Mouse (Mus musculus) thymus, adult 2 months (tissue): ENCODE measurements around the gene Tmem259. TPM values are rescaled to one million over a fixed set of nuclear protein-coding genes. Genes with fewer than 3 reads are reported as not detected.

Experiments
- DNase-seq: peaks from one replicate; pipeline ENCODE4 v3.0.0; 2021
- H3K27ac ChIP-seq: fragments of 200-500 bp; 2 replicates; pipeline ENCODE4 v1.5.1; 2012; ENCODE audit warnings: low read length, control low read depth; ENCODE audit not compliant: control insufficient read depth, insufficient read depth
- H3K27me3 ChIP-seq: fragments of 200-500 bp; 2 replicates; pipeline ENCODE4 v1.6.1; 2012; ENCODE audit warnings: mild to moderate bottlenecking, low read length, moderate library complexity, mixed read lengths; ENCODE audit not compliant: control insufficient read depth, insufficient read depth
- H3K36me3 ChIP-seq: fragments of 200-500 bp; 2 replicates; pipeline ENCODE4 v1.6.1; 2012; ENCODE audit warnings: mild to moderate bottlenecking, low read length, moderate library complexity; ENCODE audit not compliant: control insufficient read depth, insufficient read depth
- H3K4me1 ChIP-seq: fragments of 200-500 bp; replicated peaks from 2 replicates; pipeline ENCODE4 v1.6.1; 2012; ENCODE audit warnings: low read length; ENCODE audit not compliant: control insufficient read depth, insufficient read depth
- H3K4me3 ChIP-seq: fragments of 200-500 bp; 2 replicates; pipeline ENCODE4 v1.5.1; 2012; ENCODE audit warnings: mild to moderate bottlenecking, low read length, control low read depth, moderate library complexity; ENCODE audit not compliant: control insufficient read depth, insufficient read depth
- CTCF ChIP-seq: fragments of 200-500 bp; IDR thresholded peaks from 2 replicates; pipeline ENCODE4 v1.5.1; 2012; ENCODE audit warnings: mild to moderate bottlenecking, control low read depth, low read length, moderate library complexity, borderline replicate concordance; ENCODE audit not compliant: control insufficient read depth, poor library complexity, insufficient read depth; ENCODE audit errors: extremely low read depth
- POLR2A ChIP-seq: fragments of 200-500 bp; IDR thresholded peaks from 2 replicates; pipeline ENCODE4 v1.6.1; 2012; ENCODE audit warnings: mild to moderate bottlenecking, low read length, control low read depth, moderate library complexity; ENCODE audit not compliant: control insufficient read depth, poor library complexity, insufficient read depth; ENCODE audit errors: extremely low read depth
- WGBS: fragments of 180-500 bp; shearing (Covaris S2); methylation state at CpG from one replicate; pipeline ENCODE4 v1.1.7; 2018; 5-methylcytosine and 5-hydroxymethylcytosine counted together
- polyA plus RNA-seq: library from polyadenylated mRNA; depleted of rRNA; stranded (reverse); fragments of >200 nt; gene quantifications from 2 replicates; pipeline ENCODE4 v1.2.3, GENCODE M21; 2012

Gene Tmem259
- polyA plus RNA-seq, 1 experiment = 566 TPM

GRCm38 (mm10) chr10:79929967-79930825 lies 53.9 kb downstream of the Tmem259 start:
- peaks cover 15% of the 10 kb centered on the region for H3K4me1 ChIP-seq

DNA sequence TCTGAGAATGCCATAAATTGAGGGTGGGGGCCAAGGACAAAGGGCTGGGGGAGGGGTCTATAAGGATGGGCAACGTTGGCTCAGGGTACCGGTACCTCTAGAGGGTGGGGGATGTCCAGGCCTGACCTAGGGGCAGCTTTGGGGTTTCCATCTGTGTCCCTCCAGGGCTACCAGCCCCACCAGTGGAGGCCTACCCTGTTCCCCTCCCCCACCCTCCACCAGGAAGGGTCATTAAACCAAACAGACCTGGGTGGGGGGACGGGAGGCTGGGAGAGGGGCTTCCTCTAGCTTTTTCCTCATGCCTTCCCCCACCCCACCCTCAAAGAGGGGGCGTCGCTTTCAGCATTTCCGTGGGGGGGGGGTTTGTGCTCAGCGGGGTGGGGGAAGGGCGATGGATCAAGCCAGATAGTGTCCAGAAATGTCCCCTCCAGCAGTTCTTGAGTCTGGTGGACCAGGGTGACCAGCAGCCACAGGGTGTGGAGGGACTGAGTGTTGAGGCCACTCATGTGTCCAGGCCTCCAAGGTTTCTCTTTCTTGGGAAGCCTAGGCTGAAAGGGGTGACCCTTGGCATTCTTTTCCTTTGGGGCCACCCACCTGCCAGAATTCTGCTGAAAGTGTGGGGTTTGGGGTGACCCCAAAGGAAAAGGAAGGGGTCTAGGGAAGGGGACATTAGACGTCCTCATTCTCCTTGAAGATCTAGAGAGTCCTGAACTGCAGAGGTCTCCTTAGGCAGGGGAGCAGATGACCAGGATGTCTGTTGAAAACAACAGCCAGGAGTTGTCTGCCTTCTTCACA lies 55.0 kb downstream of the Tmem259 start:
- H3K4me3 ChIP-seq = no peak overlapping the region
- H3K27me3 ChIP-seq = no peaks in the 10 kb centered on the region
- WGBS = 73% methylated on average over 9 of the region's 9 CpGs
- H3K27ac ChIP-seq = no peak overlapping the region
- no peak for TF ChIP-seq CTCF
- TF ChIP-seq POLR2A = no peak
- DNase-seq = no peak
- H3K36me3 ChIP-seq = no peaks in the 10 kb centered on the region
- peaks cover 15% of the 10 kb centered on the region for H3K4me1 ChIP-seq

More at GRCm38 (mm10) chr10:79929967-79930825, 53.9 kb downstream of the Tmem259 start:
- Histone ChIP-seq H3K27me3 (no peaks in the 10 kb centered on the region), H3K36me3 (no peaks in the 10 kb centered on the region), H3K27ac (no peak overlapping the region), H3K4me3 (no peak overlapping the region)
- DNase-seq = no peak
- WGBS = 89% methylated on average over 18 of the region's 18 CpGs
- TF ChIP-seq CTCF (no peak), POLR2A (no peak)

DNA sequence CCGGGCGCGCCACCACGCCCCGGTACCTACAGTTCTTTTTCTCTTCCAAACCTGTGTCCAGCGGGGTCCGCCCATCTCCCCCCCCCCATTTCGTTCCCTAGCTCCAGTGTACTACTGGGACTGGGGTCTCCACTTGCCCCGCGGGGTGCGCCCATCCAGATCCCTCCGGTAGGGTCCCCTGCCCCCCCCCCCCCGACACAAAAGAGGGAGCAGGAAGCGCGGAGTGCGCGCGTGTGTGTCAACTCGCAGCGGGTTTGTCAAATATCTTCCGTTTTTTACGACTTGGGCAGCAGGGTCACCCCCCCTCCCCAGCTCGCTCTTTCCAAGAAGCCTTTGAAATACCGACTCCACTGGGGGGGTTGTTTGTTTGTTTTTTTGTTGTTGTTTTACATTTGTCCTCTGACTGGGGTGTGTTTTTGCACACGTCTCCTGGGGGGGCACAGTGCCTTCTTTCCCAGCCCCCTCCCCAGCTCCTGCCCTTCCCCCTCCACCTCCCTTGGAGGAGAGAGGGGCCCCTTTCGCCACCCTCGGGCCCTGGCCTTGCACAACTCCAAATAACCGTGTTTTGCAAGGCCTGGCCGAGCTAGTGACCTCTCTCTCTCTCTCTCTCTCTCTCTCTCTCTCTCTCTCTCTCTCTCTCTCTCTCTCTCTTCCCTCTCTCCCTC lies 56.0 kb downstream of the Tmem259 start:
- Histone ChIP-seq H3K36me3 (no peaks in the 10 kb centered on the region), H3K27me3 (no peaks in the 10 kb centered on the region), H3K4me3 (peak overlapping the region; percentile 71), H3K27ac (peak overlapping the region; percentile 65), H3K4me1 (peaks cover 19% of the 10 kb centered on the region)
- DNase-seq = peak; percentile 29
- 3% methylated on average over 29 of the region's 29 CpGs for WGBS
- TF ChIP-seq POLR2A = 0 out of 2 replicates have a peak, but pooled peaks have one; percentile 11
- no peak for TF ChIP-seq CTCF

DNA sequence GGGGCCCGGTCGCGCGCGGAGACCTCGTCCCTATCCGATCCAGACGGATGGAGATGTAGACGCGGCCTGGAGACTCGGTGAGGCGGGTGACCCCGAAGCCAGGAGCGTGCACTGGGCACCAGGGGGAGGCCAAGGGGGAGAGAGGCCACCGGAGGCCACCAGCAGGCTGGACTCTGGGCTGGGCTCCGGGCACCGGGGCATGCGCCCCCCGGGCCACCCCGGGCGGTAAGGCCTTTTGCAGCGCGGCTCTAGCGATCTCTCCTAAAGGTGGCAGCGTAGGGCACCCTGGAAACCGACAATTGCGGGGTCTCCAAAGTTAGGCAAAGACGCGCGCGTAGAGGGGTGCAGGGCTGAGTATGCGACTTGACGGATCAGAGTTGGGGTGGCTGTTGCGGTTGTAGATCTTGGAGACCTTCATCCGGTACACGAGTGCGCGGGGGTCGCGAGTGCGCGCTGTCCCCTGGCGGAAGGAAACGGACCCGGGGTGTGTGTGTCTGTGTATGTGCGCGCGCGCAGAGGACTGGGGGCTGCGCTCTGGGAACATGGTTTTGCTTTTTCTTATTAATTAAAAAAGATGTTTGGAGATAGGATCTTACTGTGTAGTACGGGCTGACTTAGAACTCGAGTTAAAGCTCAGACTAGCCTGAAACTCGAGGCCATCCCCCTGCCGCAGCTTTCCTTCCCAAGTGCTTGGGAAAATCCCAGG lies 56.7 kb downstream of the Tmem259 start:
- peak; percentile 82 for DNase-seq
- Histone ChIP-seq H3K4me1 (peaks cover 19% of the 10 kb centered on the region), H3K36me3 (no peaks in the 10 kb centered on the region), H3K4me3 (peak overlapping the region; percentile 71), H3K27ac (peak overlapping the region; percentile 65), H3K27me3 (no peaks in the 10 kb centered on the region)
- under 1% methylated on average over 53 of the region's 54 CpGs for WGBS
- peak; percentile 60 for TF ChIP-seq POLR2A
- 0 out of 2 replicates have a peak, but pooled peaks have one; percentile 14 for TF ChIP-seq CTCF

DNA sequence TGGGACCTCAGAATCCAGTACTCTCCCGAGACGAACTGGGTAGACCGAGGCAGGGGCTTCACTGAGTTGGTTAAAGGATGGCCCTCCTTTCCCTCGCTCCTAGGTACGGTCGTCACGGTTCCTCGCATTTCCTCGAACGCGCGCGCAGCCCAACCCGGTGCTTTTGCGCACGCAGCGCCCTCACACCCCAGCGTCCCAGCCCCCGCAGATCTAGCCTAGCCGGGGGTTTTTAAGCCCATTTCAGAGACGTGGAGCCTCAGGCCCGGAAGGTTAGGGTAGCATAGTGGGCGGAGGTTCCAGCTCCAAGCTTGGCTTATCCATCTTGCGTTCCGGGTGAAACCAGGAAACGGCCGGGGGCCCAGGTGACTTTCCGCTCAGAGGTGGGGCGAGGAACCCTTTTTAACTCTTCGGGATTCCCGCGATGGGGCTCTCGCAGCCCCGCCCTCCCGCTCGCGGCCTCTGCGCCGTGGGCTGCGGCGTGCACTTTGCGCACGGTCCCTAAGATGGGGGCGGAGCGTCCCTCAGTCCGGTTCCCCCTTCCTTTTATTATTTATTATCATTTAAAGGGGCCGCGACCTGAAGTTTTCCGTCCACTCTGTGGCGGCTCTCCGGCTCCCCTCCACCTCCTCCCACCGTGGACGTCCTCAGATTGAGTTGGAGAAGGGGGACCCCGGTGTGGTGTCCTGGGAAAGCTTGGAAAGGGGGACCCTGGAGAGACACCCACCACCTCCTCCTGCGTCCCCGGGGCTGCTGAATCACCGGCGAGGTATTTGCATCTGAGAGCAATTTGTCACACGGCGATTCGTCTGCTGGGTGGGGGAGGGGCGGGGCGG lies 57.4 kb downstream of the Tmem259 start, which contains the start of gene Arid3a:
TSS of gene Arid3a (plus strand) at position 553 of the 833 bp plus-strand sequence.
- peaks cover 19% of the 10 kb centered on the region for H3K4me1 ChIP-seq
- under 1% methylated on average over 63 of the region's 63 CpGs for WGBS
- TF ChIP-seq POLR2A (no peak), CTCF (no peak)
- peak within 1 kb of the TSS; percentile 71 for H3K4me3 ChIP-seq
- H3K27me3 ChIP-seq = no peaks in the 10 kb centered on the region; the same call in 1 of the 2 replicates
- H3K27ac ChIP-seq = peak within 1 kb of the TSS; percentile 69
- peak; percentile 92 for DNase-seq
- no peaks in the 10 kb centered on the region for H3K36me3 ChIP-seq
